In the genomic region with DNA sequence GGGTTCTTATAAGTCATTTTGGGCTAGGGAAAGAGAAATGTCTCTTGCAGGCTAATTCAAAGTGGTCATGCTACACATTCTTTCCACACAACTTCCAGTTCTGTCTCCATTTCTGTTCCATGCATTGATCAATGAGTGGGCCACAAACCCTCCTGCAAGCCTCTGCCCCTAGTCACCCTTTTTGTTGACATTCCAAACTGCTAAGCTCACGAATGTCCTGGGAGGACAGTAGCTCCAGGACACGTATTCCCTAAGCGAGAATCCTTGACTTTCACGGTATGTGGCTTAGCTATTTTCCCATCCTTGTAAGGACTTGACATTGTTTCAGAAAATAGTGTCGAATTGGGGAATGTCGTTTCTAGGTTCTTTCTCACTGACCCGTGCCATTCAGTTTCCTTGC, we compare ENCODE assay signal across 20 mouse cellular contexts.
DNase-seq lines count a peak whose midpoint lies in the region; TF ChIP-seq lines count a peak whose summit lies in the region.
"Had no signal": no experiment of that assay in that cellular context is flagged by ENCODE, and none has a peak within 500 bp of the region (broad histone marks: within the 10 kb centered on the region; RNA-seq: fewer than 3 reads in every experiment).

No protein-coding gene starts in this region.

- DNase-seq in adrenal gland, adult 2 months = peak; percentile 4
- no peak for DNase-seq in adrenal gland, postnatal 36 days
- DNase-seq in gastrocnemius, adult 2 months = no peak
- no peak for DNase-seq in gastrocnemius, adult 18-20 months (ENCODE audit: low spot score)
- peak; percentile 49 for DNase-seq in Muller cell, postnatal 12 days (ENCODE audit: inconsistent ontology term)
- DNase-seq in mesoderm, embryonic 11.5 days (ENCODE audit: low read depth, low spot score) = peak; percentile 18
- no peak for DNase-seq in thymus, postnatal 4 days
- DNase-seq: adrenal gland, postnatal 10 days; adrenal gland, postnatal 25 days; B cell, adult 2 months; cerebellum, adult 11-12 months; cerebellum, adult 2 months; cerebellum, adult 9-10 months; cerebellum, postnatal 10 days; cerebellum, postnatal 25 days; forebrain, postnatal 0 days had no signal

- intact Hi-C loops in gastrocnemius, adult 2 months (cut with DNase I) = loop anchor here (1.0 kb wide), 1 partner anchor 16 kb away; no protein-coding TSS in a partner anchor

- H3K4me3 ChIP-seq in gastrocnemius, adult 2 months = no peak overlapping the region
- H3K4me3 ChIP-seq: embryonic facial prominence, embryonic 10.5 days; embryonic facial prominence, embryonic 12.5 days; forebrain, embryonic 13.5 days; forebrain, embryonic 15.5 days had no signal

- H3K27ac ChIP-seq in gastrocnemius, adult 2 months = 0 out of 2 replicates have a peak overlapping the region, but pooled peaks have one; percentile 4
- H3K27ac ChIP-seq: embryonic facial prominence, embryonic 10.5 days; embryonic facial prominence, embryonic 12.5 days; forebrain, embryonic 13.5 days; forebrain, embryonic 15.5 days had no signal

- TF ChIP-seq CTCF in gastrocnemius, adult 2 months (IDR thresholded peaks at IDR 0.05) = no peak

Comparison
In these comparisons a context has a peak if more than half of its experiments do, and no peak if none do; other contexts are left out.
1. DNase-seq: peak in adrenal gland, adult 2 months (single experiment), Muller cell, postnatal 12 days (single experiment) and mesoderm, embryonic 11.5 days (single experiment); none in adrenal gland, postnatal 36 days (0 of 2), gastrocnemius, adult 2 months (single experiment), gastrocnemius, adult 18-20 months (single experiment) and thymus, postnatal 4 days (single experiment).